Mouse (Mus musculus) leukemia stem cell, adult 10-12 weeks (primary cell): ENCODE results near the gene Ppat. TPM values are rescaled to one million over a fixed set of nuclear protein-coding genes. Genes with fewer than 3 reads are reported as not detected.

ENCODE experiments used
- polyA plus RNA-seq: library from polyadenylated mRNA; stranded (reverse); fragments of >175 nt; gene quantifications from 2 replicates; pipeline ENCODE4 v1.2.3, GENCODE M21; 2012; ENCODE audit warnings: low replicate concordance

Ppat gene
- polyA plus RNA-seq = 7.0 and 13.3 TPM in 2 replicates

DNA sequence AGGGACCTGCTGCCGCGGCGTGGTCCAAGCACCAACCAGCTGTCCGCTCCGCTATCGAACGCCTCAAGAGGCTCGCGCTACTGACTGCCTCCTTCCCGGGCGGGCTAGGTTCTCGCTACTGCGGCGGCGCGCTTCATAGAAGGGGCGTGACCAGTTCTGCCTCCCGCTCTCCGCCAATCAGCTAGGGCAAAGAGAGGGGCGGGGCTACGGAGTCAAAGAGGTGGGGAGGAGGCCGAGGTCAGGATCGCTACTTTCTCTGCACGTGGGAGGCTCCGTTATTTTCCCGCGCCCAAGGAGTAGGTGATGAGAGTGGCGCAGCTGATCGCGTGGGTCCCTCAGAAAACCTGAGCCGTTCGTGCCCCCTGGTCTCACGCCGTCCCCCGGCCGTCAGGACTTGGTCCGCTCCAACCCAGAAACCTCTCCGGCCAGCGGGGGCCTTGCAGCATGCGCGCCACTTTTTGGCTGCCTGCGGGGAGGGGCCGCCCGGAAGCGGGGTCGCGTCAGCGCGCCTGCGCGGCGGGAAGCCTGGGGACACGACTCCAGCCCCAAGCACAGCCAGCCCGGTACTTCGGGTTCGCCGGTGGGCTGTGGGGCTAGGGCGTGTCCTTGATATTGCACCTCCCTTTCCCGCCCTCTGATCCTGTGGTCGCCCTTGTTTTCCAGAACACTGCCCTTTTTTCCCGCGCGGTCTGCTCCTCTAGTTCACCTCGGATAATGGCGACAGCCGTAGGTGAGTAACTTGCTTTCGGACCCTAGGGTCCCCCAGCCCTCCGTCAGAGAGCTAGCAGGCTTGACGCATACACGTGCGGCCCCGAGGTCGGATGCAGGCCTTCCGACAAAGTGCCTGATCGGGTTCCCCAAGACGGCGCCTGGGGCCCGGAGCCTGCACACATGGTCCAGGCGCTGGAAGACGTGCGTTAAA is at the start of gene Ppat, which contains the start of gene Paics:
Gene Ppat (minus strand): TSS at position 473 of the 922 bp plus-strand sequence.
Gene Paics (plus strand): TSS at position 202 of the 922 bp plus-strand sequence.

GRCm38 (mm10) chr5:76974554-76975285 is 23.3 kb upstream of the Ppat start, which contains the start of gene Srp72:
Gene Srp72 (plus strand): TSS chr5:76974683.

DNA sequence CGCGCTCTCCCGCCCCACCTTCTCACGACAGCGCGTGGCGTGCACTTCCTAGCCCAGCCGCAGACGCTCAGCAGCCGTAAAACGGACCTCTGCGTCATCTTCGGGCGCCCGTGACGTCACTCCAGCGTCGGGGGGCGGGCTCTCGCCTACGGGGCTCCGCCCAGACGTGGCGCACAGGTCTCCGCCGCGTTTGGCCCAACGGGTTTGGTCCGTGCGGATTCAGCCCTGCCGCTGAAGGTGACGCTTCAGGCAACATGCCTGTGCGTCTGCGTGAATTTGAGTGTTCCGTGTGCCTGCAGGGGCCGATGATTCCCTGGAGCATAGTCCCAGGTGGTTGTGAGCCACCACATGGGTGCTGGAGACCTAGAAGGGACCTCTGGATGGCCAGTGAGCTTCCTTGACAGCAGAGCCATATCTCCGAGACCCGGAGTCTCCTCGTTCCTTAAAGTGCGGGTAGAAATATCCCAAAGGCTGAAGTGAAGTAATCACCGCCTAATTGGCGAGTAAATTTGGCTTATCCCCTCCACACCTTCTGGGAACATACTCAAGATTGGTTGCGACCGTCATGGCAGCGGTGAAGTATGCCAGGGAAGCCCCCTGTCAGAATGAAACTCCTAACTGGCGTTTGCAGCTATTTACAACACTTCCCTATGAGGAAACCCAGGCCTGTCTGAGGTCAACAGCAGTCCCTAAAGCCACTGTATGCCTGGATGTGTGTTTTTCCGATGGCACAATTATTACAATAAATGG is 45.8 kb downstream of the Ppat start, which contains the start of gene Aasdh:
Gene Aasdh (minus strand): TSS at position 110 of the 750 bp plus-strand sequence.

Other genes with a start within 250 kb of the Ppat start
- gene Aasdh, start 46.1 kb downstream of the Ppat start, polyA plus RNA-seq = 0.56 and 3.6 TPM in 2 replicates
- gene Paics, start 271 bp downstream of the Ppat start, polyA plus RNA-seq = 10.7 and 43.2 TPM in 2 replicates
- 30.6 and 99.1 TPM in 2 replicates for gene Srp72, start 23.1 kb upstream of the Ppat start, polyA plus RNA-seq
- gene Arl9, start 52.5 kb upstream of the Ppat start, polyA plus RNA-seq = 0.39 TPM in 1 of 2 replicates, not detected in the other
- gene Thegl, start 64.4 kb upstream of the Ppat start, polyA plus RNA-seq = 0.14 and 1.3 TPM in 2 replicates
- gene Hopx, start 163.5 kb upstream of the Ppat start, polyA plus RNA-seq = 1.1 and 2.7 TPM in 2 replicates